Mouse (Mus musculus) kidney, embryonic 15.5 days (tissue): ENCODE data around the gene Atf6b. TPM values are rescaled to one million over a fixed set of nuclear protein-coding genes. Genes with fewer than 3 reads are reported as not detected.

Source experiments
- ATAC-seq: fragments of 200-750 bp; cut with Nextera tagmentation; replicated peaks from 2 replicates; pipeline ENCODE4 v1.8.0; 2017; ENCODE audit warnings: moderate TSS enrichment; ENCODE audit not compliant: low FRiP score
- H3K27ac ChIP-seq: fragments of 300-500 bp; sonication (generic); 2 replicates; pipeline ENCODE4 v1.5.1; 2015; ENCODE audit warnings: mild to moderate bottlenecking, inconsistent platforms
- H3K27me3 ChIP-seq: fragments of 300-500 bp; sonication (generic); 2 replicates; pipeline ENCODE4 v1.6.1; 2015; ENCODE audit warnings: inconsistent platforms
- H3K36me3 ChIP-seq: fragments of 300-500 bp; sonication (generic); 2 replicates; pipeline ENCODE4 v1.6.1; 2015; ENCODE audit warnings: inconsistent platforms
- H3K4me1 ChIP-seq: fragments of 300-500 bp; sonication (generic); 2 replicates; pipeline ENCODE4 v1.6.1; 2015; ENCODE audit warnings: inconsistent platforms
- H3K4me2 ChIP-seq: fragments of 300-500 bp; sonication (generic); 2 replicates; pipeline ENCODE4 v1.6.1; 2015; ENCODE audit warnings: moderate library complexity, mild to moderate bottlenecking, inconsistent platforms
- H3K4me3 ChIP-seq: fragments of 300-500 bp; sonication (generic); replicated peaks from 2 replicates; pipeline ENCODE4 v1.5.1; 2015; ENCODE audit warnings: mild to moderate bottlenecking, inconsistent platforms
- H3K9ac ChIP-seq: fragments of 300-500 bp; sonication (generic); 2 replicates; pipeline ENCODE4 v1.6.1; 2015; ENCODE audit warnings: mild to moderate bottlenecking, inconsistent platforms
- H3K9me3 ChIP-seq: fragments of 300-500 bp; sonication (generic); replicated peaks from 2 replicates; pipeline ENCODE4 v1.6.1; 2016; ENCODE audit warnings: inconsistent platforms
- WGBS: fragments of 180-500 bp; shearing (Covaris S2); methylation state at CpG from one replicate; pipeline ENCODE4 v1.1.7; 2015; ENCODE audit warnings: mixed read lengths; 5-methylcytosine and 5-hydroxymethylcytosine counted together
- polyA plus RNA-seq: library from polyadenylated mRNA; unstranded; fragments of >200 nt; fragmentation: Nextera tagmentation; extraction: Ambion mirVana; gene quantifications from 2 replicates; pipeline ENCODE4 v1.2.1, GENCODE M21; 2015

Gene Atf6b
- polyA plus RNA-seq, 1 experiment from 2014 or later: 98.2 TPM

DNA sequence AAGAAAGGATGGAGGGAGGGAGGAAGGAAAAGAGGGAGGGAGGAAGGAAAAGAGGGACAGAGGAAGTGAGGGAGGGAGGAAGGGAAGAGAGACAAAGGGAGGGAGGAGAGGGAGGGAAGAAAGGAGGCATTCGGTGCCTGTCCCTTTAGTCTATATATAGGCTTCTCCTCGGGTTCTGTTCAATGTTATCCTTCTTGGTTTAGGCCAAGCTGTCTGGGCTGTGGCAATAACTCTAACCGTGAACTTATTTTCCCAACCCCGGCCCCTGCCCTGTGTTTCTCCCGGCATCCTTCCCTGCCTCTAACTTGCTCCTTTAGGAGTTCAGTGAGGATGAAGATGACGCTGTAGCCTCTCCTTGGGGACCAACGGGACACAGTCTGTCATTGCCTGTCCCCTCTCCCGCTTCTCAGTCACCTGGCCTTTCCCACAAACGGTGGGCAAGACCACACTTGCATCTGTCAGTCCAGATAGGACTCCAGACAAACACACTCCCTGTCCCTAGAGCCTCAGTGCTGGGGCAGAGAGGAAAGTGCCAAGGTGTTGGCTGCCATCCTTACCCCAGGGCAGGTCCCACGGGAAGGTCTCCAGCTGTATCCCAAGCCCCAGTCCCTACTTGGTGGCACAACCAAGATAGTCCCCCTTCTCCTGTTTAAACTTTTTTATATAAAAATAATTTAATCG lies 27.7 kb downstream of the Atf6b start:
- Histone ChIP-seq H3K27me3 (peaks cover 89% of the 10 kb centered on the region), H3K36me3 (no peaks in the 10 kb centered on the region), H3K4me2 (no peak overlapping the region), H3K27ac (no peak overlapping the region), H3K4me1 (peaks cover 15% of the 10 kb centered on the region), H3K9me3 (no peaks in the 10 kb centered on the region), H3K4me3 (no peak overlapping the region), H3K9ac (no peak overlapping the region)
- 61% methylated on average over 11 of the region's 11 CpGs for WGBS
- ATAC-seq: no peak

DNA sequence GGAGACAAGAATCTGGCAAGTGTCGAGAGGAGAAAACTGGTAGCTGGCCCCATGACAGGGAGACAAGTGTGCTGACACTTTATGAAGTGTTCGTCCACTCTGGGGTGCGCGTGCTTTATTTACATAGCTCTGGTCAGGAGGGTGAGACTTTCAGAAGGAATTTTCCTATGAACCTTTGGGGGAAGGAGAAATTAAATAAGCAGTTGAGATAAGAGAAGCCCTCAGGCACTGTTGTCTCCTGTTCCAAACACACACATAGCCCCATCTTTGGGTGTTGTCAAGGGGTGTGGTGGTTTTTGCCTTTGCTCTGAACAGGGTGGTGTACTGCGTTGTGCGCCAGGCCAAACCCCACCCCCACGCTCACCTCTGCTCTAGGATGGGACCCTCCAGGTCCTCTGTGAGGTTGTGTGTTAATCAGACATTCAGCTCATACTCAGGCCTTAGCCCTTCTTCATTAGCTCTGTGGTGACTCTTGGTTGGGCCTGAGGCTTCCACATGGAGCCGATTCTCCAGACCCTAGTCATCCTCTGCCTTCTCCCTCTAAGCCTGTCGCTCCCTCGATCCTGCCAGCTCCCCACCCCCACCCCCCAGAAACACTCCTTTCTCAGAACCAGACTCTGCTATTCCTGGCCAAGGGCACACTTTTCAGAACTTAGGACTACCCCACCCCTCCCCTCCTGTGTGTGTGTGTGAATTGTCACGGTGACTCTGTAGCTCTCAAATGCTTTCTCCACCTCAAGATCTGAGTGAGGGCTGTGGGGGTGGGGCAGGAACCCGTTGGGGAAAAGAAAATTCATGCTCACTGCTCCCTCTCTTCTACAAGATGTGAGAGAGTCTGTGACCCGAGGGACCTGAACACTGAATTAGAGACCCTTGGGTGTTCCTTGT lies 28.5 kb downstream of the Atf6b start:
- Histone ChIP-seq H3K9ac (no peak overlapping the region), H3K36me3 (no peaks in the 10 kb centered on the region), H3K4me1 (peaks cover 18% of the 10 kb centered on the region), H3K27me3 (peaks cover 89% of the 10 kb centered on the region), H3K4me2 (no peak overlapping the region), H3K9me3 (no peaks in the 10 kb centered on the region), H3K4me3 (no peak overlapping the region), H3K27ac (no peak overlapping the region)
- 69% methylated on average over 13 of the region's 13 CpGs for WGBS
- ATAC-seq: no peak

DNA sequence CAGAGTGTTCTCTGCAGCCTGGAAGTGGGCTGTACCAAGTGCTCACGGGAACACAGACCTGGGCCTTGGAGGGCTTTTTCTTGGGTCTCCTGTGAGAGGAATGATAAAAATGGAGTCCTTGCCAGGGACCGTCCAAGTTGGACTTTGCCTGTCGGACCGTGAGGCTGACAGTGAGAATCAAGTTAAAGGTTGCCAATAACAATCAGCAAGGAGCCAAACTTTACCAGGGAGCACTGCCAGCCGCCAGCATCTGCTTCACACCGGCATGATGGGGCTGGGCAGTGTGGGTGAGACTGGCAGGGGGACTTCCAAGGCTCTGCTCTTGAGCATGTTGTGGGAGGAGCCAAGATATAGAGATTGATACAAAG lies 29.1 kb downstream of the Atf6b start:
- no peak for ATAC-seq
- WGBS: 78% methylated on average over 6 of the region's 6 CpGs
- no peak overlapping the region for H3K4me2 ChIP-seq
- peaks cover 83% of the 10 kb centered on the region for H3K27me3 ChIP-seq
- H3K36me3 ChIP-seq: no peaks in the 10 kb centered on the region
- H3K4me1 ChIP-seq: peaks cover 17% of the 10 kb centered on the region
- no peak overlapping the region for H3K4me3 ChIP-seq
- no peak overlapping the region for H3K9ac ChIP-seq
- H3K9me3 ChIP-seq: no peaks in the 10 kb centered on the region
- H3K27ac ChIP-seq: no peak overlapping the region

DNA sequence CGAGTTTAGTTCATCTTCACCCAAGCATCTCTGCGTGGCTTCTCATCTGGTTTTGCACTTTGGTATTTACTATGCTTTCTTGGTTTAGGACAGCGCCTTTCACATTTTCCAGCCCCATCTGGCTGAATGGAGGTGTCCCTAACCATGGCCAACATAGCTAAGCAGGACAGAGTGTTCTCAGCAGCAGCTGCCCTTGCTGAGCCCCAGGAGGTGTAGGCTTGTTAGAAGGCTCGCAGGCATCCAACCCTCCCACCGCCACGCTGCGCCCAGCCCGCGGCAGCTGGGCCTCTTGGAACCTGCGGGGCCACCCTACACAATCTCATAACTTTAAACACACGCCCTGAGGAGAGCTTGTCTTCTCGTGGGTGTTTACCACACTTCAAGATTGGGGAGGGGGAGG lies 29.7 kb downstream of the Atf6b start:
- ATAC-seq: no peak
- Histone ChIP-seq H3K27me3 (peaks cover 77% of the 10 kb centered on the region), H3K9ac (no peak overlapping the region), H3K4me2 (no peak overlapping the region), H3K9me3 (no peaks in the 10 kb centered on the region), H3K27ac (no peak overlapping the region), H3K4me1 (peaks cover 17% of the 10 kb centered on the region), H3K4me3 (no peak overlapping the region), H3K36me3 (no peaks in the 10 kb centered on the region)
- WGBS: 72% methylated on average over 12 of the region's 12 CpGs

DNA sequence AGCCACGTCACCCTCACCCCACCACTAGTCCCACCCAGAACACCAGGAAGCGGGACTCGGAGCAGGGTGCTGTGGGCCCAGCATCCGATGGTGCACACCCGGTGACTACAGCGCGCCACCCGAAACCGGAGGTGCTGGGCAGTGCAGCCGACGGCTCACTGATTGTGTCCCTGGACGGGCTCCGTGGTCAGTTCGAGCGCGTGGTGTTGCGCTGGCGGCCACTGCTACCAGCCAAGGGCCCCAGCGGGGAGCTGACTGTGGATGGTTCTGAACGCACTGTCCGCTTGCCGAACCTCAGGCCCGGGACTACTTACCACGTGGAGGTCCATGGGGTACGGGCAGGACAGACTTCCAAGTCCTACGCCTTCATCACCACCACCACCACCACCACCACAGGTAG lies 33.2 kb downstream of the Atf6b start:
- Histone ChIP-seq H3K4me1 (peaks cover 31% of the 10 kb centered on the region), H3K4me3 (no peak overlapping the region), H3K4me2 (no peak overlapping the region), H3K9ac (no peak overlapping the region), H3K27ac (no peak overlapping the region), H3K36me3 (no peaks in the 10 kb centered on the region), H3K27me3 (peaks cover 44% of the 10 kb centered on the region), H3K9me3 (no peaks in the 10 kb centered on the region)
- WGBS: 85% methylated on average over 26 of the region's 26 CpGs
- ATAC-seq: no peak

DNA sequence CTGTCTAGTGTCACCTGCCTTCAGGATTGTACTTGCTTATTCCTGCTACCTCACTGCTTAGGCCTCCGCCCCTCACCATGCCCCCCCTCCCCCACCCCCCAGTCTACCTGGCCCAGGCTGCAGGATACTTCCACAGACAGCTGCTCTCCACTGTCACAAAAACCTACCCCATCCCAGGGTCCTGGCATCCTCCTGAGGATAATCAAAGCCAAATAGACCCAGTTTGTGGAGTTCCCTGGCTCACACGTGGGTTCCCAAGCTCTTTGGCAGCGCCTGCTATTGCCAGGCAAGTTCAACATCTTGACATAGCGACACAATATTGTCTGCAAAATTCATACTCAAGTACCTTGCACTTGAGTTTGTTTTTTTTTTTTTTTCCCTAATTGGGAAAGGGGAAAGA lies 33.7 kb downstream of the Atf6b start:
- Histone ChIP-seq H3K9me3 (no peaks in the 10 kb centered on the region), H3K9ac (no peak overlapping the region), H3K27me3 (peaks cover 41% of the 10 kb centered on the region), H3K36me3 (no peaks in the 10 kb centered on the region), H3K4me1 (peaks cover 35% of the 10 kb centered on the region), H3K27ac (no peak overlapping the region), H3K4me2 (no peak overlapping the region), H3K4me3 (no peak overlapping the region)
- no peak for ATAC-seq
- WGBS: 82% methylated on average over 4 of the region's 4 CpGs

DNA sequence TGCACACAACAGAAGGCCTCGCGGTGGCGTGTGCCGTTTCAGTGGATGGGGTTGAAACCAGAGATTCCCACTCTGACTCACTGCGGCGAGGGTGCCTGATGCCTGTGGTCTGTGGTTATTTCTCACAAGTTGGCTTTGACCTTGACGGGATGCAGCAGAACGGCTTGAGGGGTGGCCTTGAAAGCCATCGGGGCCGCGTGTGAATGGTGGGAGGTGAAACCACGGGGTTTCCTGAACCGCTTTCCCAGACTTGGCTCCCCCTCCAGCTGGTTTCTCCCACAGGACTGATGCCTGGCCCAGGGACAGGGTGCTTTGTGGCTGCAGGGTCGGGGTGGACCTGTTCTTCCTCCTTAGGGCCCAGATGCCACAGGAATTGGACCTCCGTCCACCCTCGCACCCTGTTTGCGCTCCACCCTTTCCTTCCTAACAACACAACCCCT lies 34.2 kb downstream of the Atf6b start:
- Histone ChIP-seq H3K9ac (no peak overlapping the region), H3K27ac (no peak overlapping the region), H3K27me3 (peaks cover 39% of the 10 kb centered on the region), H3K9me3 (no peaks in the 10 kb centered on the region), H3K36me3 (no peaks in the 10 kb centered on the region), H3K4me1 (peaks cover 35% of the 10 kb centered on the region), H3K4me2 (no peak overlapping the region), H3K4me3 (no peak overlapping the region)
- no peak for ATAC-seq
- 65% methylated on average over 17 of the region's 17 CpGs for WGBS

DNA sequence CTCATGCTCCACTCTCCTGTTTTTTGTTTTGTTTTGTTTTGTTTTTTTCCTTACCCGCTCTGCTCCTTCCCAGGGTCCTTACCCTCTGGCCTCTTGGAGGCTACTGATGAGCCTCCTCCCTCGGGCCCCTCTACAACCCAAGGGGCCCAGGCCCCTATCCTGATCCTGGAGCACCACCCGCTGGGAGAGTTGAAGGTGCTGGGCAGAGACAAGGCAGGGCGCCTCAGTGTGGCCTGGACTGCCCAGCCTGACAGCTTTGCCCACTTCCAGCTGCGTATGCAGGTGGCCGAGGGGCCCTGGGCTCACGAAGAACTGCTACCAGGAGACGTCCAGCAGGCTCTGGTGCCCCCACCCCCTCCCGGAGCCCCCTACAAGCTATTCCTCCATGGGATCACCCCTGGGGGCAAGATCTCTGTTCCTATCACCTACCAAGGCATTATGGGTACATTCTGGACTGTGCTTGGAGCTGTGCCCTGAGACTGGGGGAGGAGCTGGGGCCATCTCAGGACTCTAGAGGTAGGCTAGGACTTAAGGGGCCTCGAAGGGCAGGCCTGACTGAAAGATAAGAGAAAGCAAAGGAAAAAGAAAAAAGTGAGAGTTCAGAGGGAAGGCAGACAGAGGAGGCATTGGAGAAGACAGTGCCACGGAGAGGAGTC lies 35.1 kb downstream of the Atf6b start:
- Histone ChIP-seq H3K27ac (no peak overlapping the region), H3K4me1 (peaks cover 35% of the 10 kb centered on the region), H3K9ac (no peak overlapping the region), H3K4me3 (no peak overlapping the region), H3K4me2 (no peak overlapping the region), H3K36me3 (no peaks in the 10 kb centered on the region), H3K9me3 (no peaks in the 10 kb centered on the region), H3K27me3 (peaks cover 31% of the 10 kb centered on the region)
- WGBS: 67% methylated on average over 11 of the region's 11 CpGs
- ATAC-seq: no peak

DNA sequence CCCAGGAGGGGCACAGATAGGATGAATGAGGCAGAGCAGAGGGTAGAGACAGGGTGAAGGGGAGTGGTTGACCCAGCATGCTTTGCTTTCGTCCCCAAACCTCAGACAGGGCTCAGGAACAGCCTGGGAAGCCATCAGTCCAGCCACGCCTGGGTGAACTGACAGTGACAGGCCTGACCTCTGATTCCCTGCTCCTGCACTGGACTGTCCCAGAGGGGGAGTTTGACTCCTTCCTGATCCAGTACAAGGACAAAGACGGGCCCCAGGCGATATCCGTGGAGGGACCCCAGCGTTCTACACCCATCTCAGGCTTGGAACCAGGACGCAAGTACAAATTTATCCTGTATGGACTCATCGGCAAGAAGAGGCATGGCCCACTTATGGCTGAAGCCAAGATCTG lies 36.2 kb downstream of the Atf6b start:
- WGBS: 62% methylated on average over 8 of the region's 8 CpGs
- H3K4me3 ChIP-seq: no peak overlapping the region
- H3K9ac ChIP-seq: no peak overlapping the region
- H3K9me3 ChIP-seq: no peaks in the 10 kb centered on the region
- H3K4me2 ChIP-seq: no peak overlapping the region
- H3K36me3 ChIP-seq: no peaks in the 10 kb centered on the region
- peaks cover 35% of the 10 kb centered on the region for H3K4me1 ChIP-seq
- ATAC-seq: no peak
- peaks cover 23% of the 10 kb centered on the region for H3K27me3 ChIP-seq
- no peak overlapping the region for H3K27ac ChIP-seq

DNA sequence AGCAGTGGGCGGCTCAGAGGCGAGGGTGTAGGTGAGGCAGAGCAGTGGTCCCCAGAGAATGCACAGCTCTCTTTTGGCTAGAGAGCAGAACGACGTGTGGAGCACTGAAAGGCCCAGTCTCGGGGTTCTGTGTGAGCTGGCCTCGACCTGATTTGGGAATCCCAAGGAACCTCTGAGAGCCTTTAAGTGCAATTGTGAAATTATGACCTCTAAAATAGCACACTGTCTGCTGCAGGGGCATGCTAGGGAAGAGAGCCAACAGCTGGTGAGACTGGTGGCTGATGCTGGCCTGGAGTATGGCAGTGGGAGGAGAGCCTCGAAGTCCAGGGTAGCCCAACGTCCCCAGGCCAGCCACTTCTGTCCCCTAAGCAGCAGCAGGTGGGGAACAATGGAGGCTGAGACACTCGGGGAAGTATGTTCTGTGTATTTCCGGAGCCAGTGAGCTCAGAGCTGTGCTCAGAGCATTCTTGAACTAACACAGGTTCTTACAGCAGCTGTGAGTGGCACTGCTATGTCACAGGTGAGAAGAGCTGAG lies 36.8 kb downstream of the Atf6b start:
- no peak overlapping the region for H3K27ac ChIP-seq
- WGBS: 68% methylated on average over 10 of the region's 10 CpGs
- no peak for ATAC-seq
- H3K27me3 ChIP-seq: peaks cover 17% of the 10 kb centered on the region
- H3K4me3 ChIP-seq: no peak overlapping the region
- no peak overlapping the region for H3K4me2 ChIP-seq
- H3K4me1 ChIP-seq: peaks cover 35% of the 10 kb centered on the region
- no peaks in the 10 kb centered on the region for H3K36me3 ChIP-seq
- H3K9ac ChIP-seq: no peak overlapping the region
- no peaks in the 10 kb centered on the region for H3K9me3 ChIP-seq

DNA sequence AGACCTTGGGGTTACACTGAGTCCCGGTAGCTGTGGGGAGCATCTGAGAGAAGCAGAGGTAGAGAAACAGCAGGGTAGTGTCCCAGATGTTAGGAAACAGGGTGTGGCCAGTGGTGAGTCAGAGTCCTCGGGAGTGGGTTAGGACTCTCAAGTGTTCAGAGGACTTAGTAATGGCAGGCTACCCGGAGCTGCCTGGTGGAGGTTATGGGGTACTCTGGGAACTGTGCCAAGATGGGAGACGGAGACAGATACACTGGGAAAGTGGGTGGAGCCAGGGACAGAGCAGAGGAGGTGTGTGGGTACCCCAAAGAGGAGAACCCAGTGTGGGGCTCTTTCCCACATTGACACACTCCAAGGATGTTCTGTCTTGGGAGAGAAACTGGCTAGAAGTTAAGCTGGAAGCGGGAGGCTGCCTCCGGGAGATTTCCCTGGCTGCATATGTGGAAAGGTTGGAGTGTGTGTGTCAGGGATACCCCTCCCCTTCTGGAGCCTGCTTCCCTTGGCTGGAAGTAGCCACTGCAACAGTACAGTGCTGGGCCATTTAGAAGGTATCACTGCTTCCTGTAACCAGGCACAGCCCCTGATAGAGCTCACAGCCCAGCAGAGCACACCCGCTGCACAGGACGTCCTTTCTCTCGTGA lies 37.4 kb downstream of the Atf6b start:
- no peak overlapping the region for H3K4me3 ChIP-seq
- peaks cover 35% of the 10 kb centered on the region for H3K4me1 ChIP-seq
- no peaks in the 10 kb centered on the region for H3K36me3 ChIP-seq
- H3K9me3 ChIP-seq: no peaks in the 10 kb centered on the region
- H3K27me3 ChIP-seq: peaks cover 11% of the 10 kb centered on the region
- WGBS: 50% methylated on average over 9 of the region's 9 CpGs
- no peak overlapping the region for H3K9ac ChIP-seq
- H3K4me2 ChIP-seq: no peak overlapping the region
- H3K27ac ChIP-seq: no peak overlapping the region
- no peak for ATAC-seq
